Mouse (Mus musculus) thymus, postnatal 10 days (tissue): ENCODE data around the gene Kctd3.
A peak's percentile ranks its signal among the peaks of the same experiment; 100 is the strongest.

Experiments
- DNase-seq, 2 experiments: peaks; one replicate each; pipeline ENCODE4 v3.0.0; 2021; ENCODE audit warnings: low spot score in 2 of 2

Kctd3 gene

GRCm38 (mm10) chr1:189010671-189011070, 3.0 kb upstream of the Kctd3 start:
- no peak for DNase-seq

GRCm38 (mm10) chr1:189007980-189008324, 311 bp upstream of the Kctd3 start:
- no peak for DNase-seq

GRCm38 (mm10) chr1:189006826-189007225, 815 bp downstream of the Kctd3 start:
- DNase-seq = no peak

GRCm38 (mm10) chr1:189006267-189006666, 1.4 kb downstream of the Kctd3 start:
- no peak for DNase-seq

GRCm38 (mm10) chr1:189004774-189005173, 2.9 kb downstream of the Kctd3 start:
- no peak for DNase-seq

GRCm38 (mm10) chr1:189001815-189002214, 5.8 kb downstream of the Kctd3 start:
- DNase-seq = no peak

GRCm38 (mm10) chr1:188999981-189000380, 7.7 kb downstream of the Kctd3 start:
- DNase-seq = no peak

GRCm38 (mm10) chr1:188997921-188998320, 9.7 kb downstream of the Kctd3 start:
- DNase-seq = no peak

GRCm38 (mm10) chr1:188993218-188993617, 14.4 kb downstream of the Kctd3 start:
- peak in 1 of 2 experiments; percentile 30 for DNase-seq

- DNase-seq = peak; percentile 13 to 59
Observed at GRCm38 (mm10) chr1:188980050-188980449, 27.6 kb downstream of the Kctd3 start.

GRCm38 (mm10) chr1:188973926-188974325, 33.7 kb downstream of the Kctd3 start:
- DNase-seq = no peak

GRCm38 (mm10) chr1:188973078-188973477, 34.6 kb downstream of the Kctd3 start:
- no peak for DNase-seq

- DNase-seq = no peak
Observed at GRCm38 (mm10) chr1:188952501-188952900, 55.1 kb downstream of the Kctd3 start.

GRCm38 (mm10) chr1:188951091-188951490, 56.5 kb downstream of the Kctd3 start:
- DNase-seq = no peak

GRCm38 (mm10) chr1:188948276-188948675, 59.4 kb downstream of the Kctd3 start:
- no peak for DNase-seq

- DNase-seq = peak; percentile 10 to 58
Observed at GRCm38 (mm10) chr1:188947794-188948193, 59.8 kb downstream of the Kctd3 start.

- no peak for DNase-seq
Observed at GRCm38 (mm10) chr1:188946849-188947248, 60.8 kb downstream of the Kctd3 start.

GRCm38 (mm10) chr1:188945326-188945725, 62.3 kb downstream of the Kctd3 start:
- peak; percentile 7 to 52 for DNase-seq

- no peak for DNase-seq
Observed at GRCm38 (mm10) chr1:188937246-188937780, 70.3 kb downstream of the Kctd3 start.
